Mouse (Mus musculus): Measurements from ENCODE around the gene Mgat5. TPM values are rescaled to one million over a fixed set of nuclear protein-coding genes. Genes with fewer than 3 reads are reported as not detected.

Mgat5 gene
- polyA plus RNA-seq, 1 experiment from 2014 or later, result 8.1 TPM

DNA sequence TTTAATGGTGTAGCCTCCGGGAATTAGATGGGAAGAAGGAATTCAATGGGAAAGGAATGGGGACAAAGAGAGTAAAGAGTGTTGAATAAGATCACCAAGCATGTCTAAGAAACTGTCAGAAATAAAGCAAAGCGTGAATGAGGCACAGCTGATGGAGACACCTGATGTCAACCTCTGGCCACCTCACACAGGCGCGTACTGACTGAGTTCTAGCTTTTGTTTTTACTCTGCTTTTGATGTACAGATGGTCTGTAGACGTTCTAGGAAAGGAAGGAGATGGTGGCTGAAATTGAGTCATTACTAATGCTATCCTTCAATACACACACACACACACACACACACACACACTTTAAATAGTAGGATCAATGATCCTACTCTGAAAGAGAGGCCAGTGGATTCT lies 149.3 kb downstream of the Mgat5 start:
- H3K27me3 ChIP-seq (ENCODE audit: insufficient read depth, low read length), result no peaks in the 10 kb centered on the region
- WGBS, result 90% methylated on average over 5 of the region's 5 CpGs

GRCm38 (mm10) chr1:127355034-127355433 lies 150.2 kb downstream of the Mgat5 start:
- ATAC-seq (ENCODE audit: low FRiP score, low TSS enrichment), result no peak
- Histone ChIP-seq H3K4me3 (ENCODE audit: low read length) (no peak overlapping the region), H3K27ac (ENCODE audit: low read length) (no peak overlapping the region), H3K36me3 (ENCODE audit: insufficient read depth, low read length) (no peaks in the 10 kb centered on the region), H3K9ac (replicated peaks; ENCODE audit: low read length) (no peak overlapping the region), H3K9me3 (ENCODE audit: low read length) (no peaks in the 10 kb centered on the region), H3K27me3 (ENCODE audit: insufficient read depth, low read length) (no peaks in the 10 kb centered on the region), H3K4me1 (ENCODE audit: insufficient read depth, low read length) (no peaks in the 10 kb centered on the region), H3K4me2 (replicated peaks; ENCODE audit: low read depth, low read length) (no peak overlapping the region)
- WGBS, result 81% methylated on average over 3 of the region's 3 CpGs

More for the DNA sequence above, 149.3 kb downstream of the Mgat5 start:
- Histone ChIP-seq H3K4me2 (replicated peaks; ENCODE audit: low read depth, low read length) (no peak overlapping the region), H3K27ac (ENCODE audit: low read length) (no peak overlapping the region), H3K4me1 (ENCODE audit: insufficient read depth, low read length) (peaks cover 3% of the 10 kb centered on the region; the same call in 1 of the 2 replicates), H3K9me3 (ENCODE audit: low read length) (no peaks in the 10 kb centered on the region), H3K9ac (replicated peaks; ENCODE audit: low read length) (no peak overlapping the region), H3K36me3 (ENCODE audit: insufficient read depth, low read length) (no peaks in the 10 kb centered on the region), H3K4me3 (ENCODE audit: low read length) (no peak overlapping the region)
- no peak for ATAC-seq (ENCODE audit: low FRiP score, low TSS enrichment)

DNA sequence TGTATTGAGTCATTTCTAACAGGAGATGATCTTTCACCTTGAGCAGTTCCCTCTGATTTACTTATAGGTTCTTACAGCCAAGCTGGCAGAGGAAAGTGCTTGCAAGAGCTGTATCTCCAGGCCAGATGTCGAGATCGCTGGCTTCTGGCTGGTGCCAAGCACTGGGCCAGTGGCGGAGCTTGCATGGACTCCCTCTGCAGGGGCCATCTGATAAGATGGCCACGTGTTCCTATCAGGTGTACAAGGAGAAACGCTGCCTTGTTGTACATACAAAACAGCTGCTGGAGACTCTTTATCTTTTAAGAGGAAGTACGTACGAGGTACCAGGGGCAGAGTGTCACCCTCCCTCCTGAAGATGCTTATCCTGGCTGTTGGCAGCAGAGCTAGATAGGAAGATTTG lies 158.8 kb downstream of the Mgat5 start:
- Histone ChIP-seq H3K4me3 (ENCODE audit: low read length) (no peak overlapping the region), H3K4me2 (replicated peaks; ENCODE audit: low read depth, low read length) (no peak overlapping the region), H3K9me3 (ENCODE audit: low read length) (no peaks in the 10 kb centered on the region), H3K36me3 (ENCODE audit: insufficient read depth, low read length) (0 out of 2 replicates have a peak, but pooled peaks cover 2% of the 10 kb centered on the region), H3K27ac (ENCODE audit: low read length) (no peak overlapping the region), H3K4me1 (ENCODE audit: insufficient read depth, low read length) (no peaks in the 10 kb centered on the region), H3K9ac (replicated peaks; ENCODE audit: low read length) (no peak overlapping the region), H3K27me3 (ENCODE audit: insufficient read depth, low read length) (no peaks in the 10 kb centered on the region)
- no peak for ATAC-seq (ENCODE audit: low FRiP score, low TSS enrichment)
- WGBS, result 83% methylated on average over 7 of the region's 7 CpGs

DNA sequence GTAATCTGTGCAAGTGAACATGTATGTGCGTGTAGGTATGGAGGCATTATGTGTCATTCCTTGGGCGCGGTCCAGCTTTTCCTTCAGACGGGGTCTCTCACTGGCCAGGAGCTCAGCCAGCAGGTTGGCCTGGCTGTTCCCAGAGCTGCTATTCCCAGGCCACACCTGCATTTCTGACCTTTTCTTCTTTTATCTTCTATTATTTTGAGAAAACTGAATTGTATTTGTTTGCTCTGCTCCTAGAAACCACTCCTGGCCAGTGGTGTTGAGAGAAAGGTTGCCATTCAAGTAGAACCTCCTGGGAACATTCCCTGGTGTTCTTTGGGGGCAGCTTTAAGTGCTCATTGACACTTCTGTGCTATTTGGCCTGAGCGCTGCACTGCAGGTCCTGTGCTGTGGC lies 160.9 kb downstream of the Mgat5 start:
- H3K4me3 ChIP-seq (ENCODE audit: low read length), result no peak overlapping the region
- H3K9me3 ChIP-seq (ENCODE audit: low read length), result no peaks in the 10 kb centered on the region
- WGBS, result 88% methylated on average over 5 of the region's 5 CpGs
- no peak overlapping the region for H3K4me2 ChIP-seq (replicated peaks; ENCODE audit: low read depth, low read length)
- no peak overlapping the region for H3K9ac ChIP-seq (replicated peaks; ENCODE audit: low read length)
- H3K4me1 ChIP-seq (ENCODE audit: insufficient read depth, low read length), result no peaks in the 10 kb centered on the region
- H3K27ac ChIP-seq (ENCODE audit: low read length), result no peak overlapping the region
- H3K27me3 ChIP-seq (ENCODE audit: insufficient read depth, low read length), result no peaks in the 10 kb centered on the region
- no peak for ATAC-seq (ENCODE audit: low FRiP score, low TSS enrichment)
- peaks cover 9% of the 10 kb centered on the region; the same call in 1 of the 2 replicates for H3K36me3 ChIP-seq (ENCODE audit: insufficient read depth, low read length)

GRCm38 (mm10) chr1:127366111-127366510 lies 161.3 kb downstream of the Mgat5 start:
- peak; percentile 65 for ATAC-seq (ENCODE audit: low FRiP score, low TSS enrichment)

GRCm38 (mm10) chr1:127368513-127368912 lies 163.7 kb downstream of the Mgat5 start:
- Histone ChIP-seq H3K27me3 (ENCODE audit: insufficient read depth, low read length) (no peaks in the 10 kb centered on the region), H3K4me1 (ENCODE audit: insufficient read depth, low read length) (peaks cover 1% of the 10 kb centered on the region; the same call in 1 of the 2 replicates), H3K36me3 (ENCODE audit: insufficient read depth, low read length) (peaks cover 9% of the 10 kb centered on the region; the same call in 1 of the 2 replicates), H3K4me3 (ENCODE audit: low read length) (no peak overlapping the region), H3K27ac (ENCODE audit: low read length) (no peak overlapping the region), H3K9me3 (ENCODE audit: low read length) (no peaks in the 10 kb centered on the region), H3K4me2 (replicated peaks; ENCODE audit: low read depth, low read length) (no peak overlapping the region), H3K9ac (replicated peaks; ENCODE audit: low read length) (no peak overlapping the region)
- ATAC-seq (ENCODE audit: low FRiP score, low TSS enrichment), result no peak
- WGBS, result 87% methylated on average over 8 of the region's 8 CpGs

More at GRCm38 (mm10) chr1:127366111-127366510, 161.3 kb downstream of the Mgat5 start:
- Histone ChIP-seq H3K27ac (ENCODE audit: low read length) (no peak overlapping the region), H3K9me3 (ENCODE audit: low read length) (no peaks in the 10 kb centered on the region), H3K4me3 (ENCODE audit: low read length) (no peak overlapping the region), H3K4me1 (ENCODE audit: insufficient read depth, low read length) (no peaks in the 10 kb centered on the region), H3K27me3 (ENCODE audit: insufficient read depth, low read length) (no peaks in the 10 kb centered on the region), H3K36me3 (ENCODE audit: insufficient read depth, low read length) (peaks cover 9% of the 10 kb centered on the region; the same call in 1 of the 2 replicates), H3K4me2 (replicated peaks; ENCODE audit: low read depth, low read length) (no peak overlapping the region), H3K9ac (replicated peaks; ENCODE audit: low read length) (no peak overlapping the region)
- WGBS, result 51% methylated on average over 10 of the region's 10 CpGs

DNA sequence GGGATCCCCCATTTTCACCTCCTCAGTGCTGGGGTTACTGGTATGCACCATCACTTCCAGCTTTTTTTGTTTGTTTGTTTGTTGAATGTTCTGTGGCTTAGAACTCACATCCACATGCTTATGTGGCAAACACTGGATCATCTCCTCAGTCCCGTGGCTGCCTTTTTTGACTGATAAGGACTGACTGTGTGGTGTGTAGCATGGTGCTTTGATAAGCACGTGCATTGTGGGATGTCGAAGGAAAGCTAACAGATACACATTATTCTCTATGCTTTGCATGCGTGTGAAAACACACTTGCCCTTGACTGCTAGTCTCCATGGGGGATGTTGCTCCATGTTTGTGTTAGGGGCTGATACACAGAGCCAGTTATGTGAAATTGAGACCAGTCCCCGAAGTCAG lies 164.7 kb downstream of the Mgat5 start:
- peaks cover 6% of the 10 kb centered on the region; the same call in 1 of the 2 replicates for H3K4me1 ChIP-seq (ENCODE audit: insufficient read depth, low read length)
- H3K27me3 ChIP-seq (ENCODE audit: insufficient read depth, low read length), result no peaks in the 10 kb centered on the region
- H3K9ac ChIP-seq (replicated peaks; ENCODE audit: low read length), result no peak overlapping the region
- H3K27ac ChIP-seq (ENCODE audit: low read length), result no peak overlapping the region
- H3K36me3 ChIP-seq (ENCODE audit: insufficient read depth, low read length), result peaks cover 9% of the 10 kb centered on the region; the same call in 1 of the 2 replicates
- 95% methylated on average over 5 of the region's 5 CpGs for WGBS
- H3K9me3 ChIP-seq (ENCODE audit: low read length), result no peaks in the 10 kb centered on the region
- no peak overlapping the region for H3K4me3 ChIP-seq (ENCODE audit: low read length)
- no peak for ATAC-seq (ENCODE audit: low FRiP score, low TSS enrichment)
- H3K4me2 ChIP-seq (replicated peaks; ENCODE audit: low read depth, low read length), result no peak overlapping the region

DNA sequence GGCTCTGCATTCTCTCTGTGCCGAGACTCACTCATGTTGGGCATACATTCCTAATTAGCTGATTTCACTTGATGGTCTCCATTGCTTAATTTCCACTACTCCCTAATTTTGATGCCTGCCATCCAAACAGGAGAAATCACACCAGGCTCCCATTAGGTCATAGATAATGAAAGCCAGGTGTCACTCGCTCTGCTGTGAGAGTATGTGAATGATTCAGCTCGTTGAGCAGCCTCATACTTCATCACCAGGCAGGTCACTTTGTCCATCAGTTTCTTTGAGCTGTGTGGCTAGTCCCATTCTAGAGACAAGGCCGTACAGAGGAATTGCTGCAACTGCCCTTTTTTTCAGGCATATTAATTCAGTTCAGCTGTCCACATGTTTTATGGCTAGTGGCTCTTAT lies 167.3 kb downstream of the Mgat5 start:
- H3K4me3 ChIP-seq (ENCODE audit: low read length), result no peak overlapping the region
- no peaks in the 10 kb centered on the region for H3K9me3 ChIP-seq (ENCODE audit: low read length)
- ATAC-seq (ENCODE audit: low FRiP score, low TSS enrichment), result no peak
- H3K36me3 ChIP-seq (ENCODE audit: insufficient read depth, low read length), result peaks cover 9% of the 10 kb centered on the region; the same call in 1 of the 2 replicates
- WGBS, result 57% methylated on average over 4 of the region's 4 CpGs
- H3K4me2 ChIP-seq (replicated peaks; ENCODE audit: low read depth, low read length), result no peak overlapping the region
- H3K27me3 ChIP-seq (ENCODE audit: insufficient read depth, low read length), result no peaks in the 10 kb centered on the region
- H3K9ac ChIP-seq (replicated peaks; ENCODE audit: low read length), result no peak overlapping the region
- no peak overlapping the region for H3K27ac ChIP-seq (ENCODE audit: low read length)
- peaks cover 6% of the 10 kb centered on the region; the same call in 1 of the 2 replicates for H3K4me1 ChIP-seq (ENCODE audit: insufficient read depth, low read length)

GRCm38 (mm10) chr1:127373559-127373958 lies 168.7 kb downstream of the Mgat5 start:
- no peak overlapping the region for H3K9ac ChIP-seq (replicated peaks; ENCODE audit: low read length)
- H3K27ac ChIP-seq (ENCODE audit: low read length), result no peak overlapping the region
- WGBS, result 34% methylated on average over 5 of the region's 5 CpGs
- peaks cover 6% of the 10 kb centered on the region for H3K4me1 ChIP-seq (ENCODE audit: insufficient read depth, low read length)
- no peak overlapping the region for H3K4me2 ChIP-seq (replicated peaks; ENCODE audit: low read depth, low read length)
- peaks cover 8% of the 10 kb centered on the region; the same call in 1 of the 2 replicates for H3K36me3 ChIP-seq (ENCODE audit: insufficient read depth, low read length)
- H3K4me3 ChIP-seq (ENCODE audit: low read length), result no peak overlapping the region
- no peak for ATAC-seq (ENCODE audit: low FRiP score, low TSS enrichment)
- no peaks in the 10 kb centered on the region for H3K27me3 ChIP-seq (ENCODE audit: insufficient read depth, low read length)
- no peaks in the 10 kb centered on the region for H3K9me3 ChIP-seq (ENCODE audit: low read length)

DNA sequence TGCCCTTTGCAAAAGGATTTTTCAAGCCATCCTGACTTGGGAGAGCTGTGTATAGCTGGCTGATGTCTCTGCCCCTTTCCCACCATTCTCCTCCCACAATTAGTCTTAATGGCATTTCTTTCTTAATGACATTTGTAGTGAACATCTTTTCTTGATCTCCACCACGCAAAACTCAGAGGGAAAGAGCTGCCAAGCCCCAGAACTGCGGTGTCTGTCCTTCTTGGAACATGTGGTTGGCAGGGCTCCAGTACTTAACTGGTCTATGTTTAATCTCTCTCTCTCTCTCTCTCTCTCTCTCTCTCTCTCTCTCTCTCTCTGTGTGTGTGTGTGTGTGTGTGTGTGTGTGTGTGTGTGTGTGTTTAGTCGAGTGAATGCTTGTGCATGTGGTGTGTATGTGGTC lies 169.3 kb downstream of the Mgat5 start:
- ATAC-seq (ENCODE audit: low FRiP score, low TSS enrichment), result no peak
- no peaks in the 10 kb centered on the region for H3K9me3 ChIP-seq (ENCODE audit: low read length)
- H3K9ac ChIP-seq (replicated peaks; ENCODE audit: low read length), result no peak overlapping the region
- no peak overlapping the region for H3K27ac ChIP-seq (ENCODE audit: low read length)
- peaks cover 6% of the 10 kb centered on the region; the same call in 1 of the 2 replicates for H3K36me3 ChIP-seq (ENCODE audit: insufficient read depth, low read length)
- H3K27me3 ChIP-seq (ENCODE audit: insufficient read depth, low read length), result no peaks in the 10 kb centered on the region
- 44% methylated on average over 3 of the region's 3 CpGs for WGBS
- no peak overlapping the region for H3K4me3 ChIP-seq (ENCODE audit: low read length)
- peaks cover 6% of the 10 kb centered on the region for H3K4me1 ChIP-seq (ENCODE audit: insufficient read depth, low read length)
- no peak overlapping the region for H3K4me2 ChIP-seq (replicated peaks; ENCODE audit: low read depth, low read length)
